Mouse (Mus musculus) hindbrain, postnatal 0 days (tissue): ENCODE results near the gene Pkp4. TPM values are rescaled to one million over a fixed set of nuclear protein-coding genes. Genes with fewer than 3 reads are reported as not detected.

Source experiments
- ATAC-seq: fragments of 200-750 bp; cut with Nextera tagmentation; 2 replicates; pipeline ENCODE4 v1.8.0; 2017; ENCODE audit warnings: mild to moderate bottlenecking, moderate TSS enrichment, moderate library complexity
- DNase-seq: peaks from one replicate; pipeline ENCODE4 v3.0.0-alpha.2; 2015; ENCODE audit warnings: low spot score
- H3K27ac ChIP-seq: fragments of 300-500 bp; sonication (generic); 2 replicates; pipeline ENCODE4 v1.5.1; 2014; ENCODE audit warnings: mild to moderate bottlenecking
- H3K27me3 ChIP-seq: fragments of 300-500 bp; sonication (generic); 2 replicates; pipeline ENCODE4 v1.6.1; 2014; ENCODE audit warnings: low read length, mixed read lengths; ENCODE audit not compliant: insufficient read depth
- H3K36me3 ChIP-seq: fragments of 300-500 bp; sonication (generic); 2 replicates; pipeline ENCODE4 v1.6.1; 2014; ENCODE audit warnings: low read length, mixed read lengths; ENCODE audit not compliant: insufficient read depth
- H3K4me1 ChIP-seq: fragments of 300-500 bp; sonication (generic); 2 replicates; pipeline ENCODE4 v1.6.1; 2014; ENCODE audit warnings: antibody characterized with exemption, low read length, mixed read lengths; ENCODE audit not compliant: insufficient read depth
- H3K4me2 ChIP-seq: fragments of 300-500 bp; sonication (generic); 2 replicates; pipeline ENCODE4 v1.6.1; 2014; ENCODE audit warnings: low read depth, mild to moderate bottlenecking, low read length, moderate library complexity, mixed read lengths
- H3K4me3 ChIP-seq: fragments of 300-500 bp; sonication (generic); 2 replicates; pipeline ENCODE4 v1.5.1; 2014; ENCODE audit warnings: low read length
- H3K9ac ChIP-seq: fragments of 300-500 bp; sonication (generic); replicated peaks from 2 replicates; pipeline ENCODE4 v1.6.1; 2014; ENCODE audit warnings: mild to moderate bottlenecking, low read length, moderate library complexity, mixed read lengths
- H3K9me3 ChIP-seq: fragments of 300-500 bp; sonication (generic); 2 replicates; pipeline ENCODE4 v1.6.1; 2016; ENCODE audit warnings: low read length, mixed read lengths
- CTCF ChIP-seq: IDR thresholded peaks from 2 replicates; pipeline ENCODE4 v1.5.1; 2016; ENCODE audit warnings: antibody characterized with exemption, control low read depth, low read depth
- WGBS: fragments of 180-500 bp; shearing (Covaris S2); extraction: QIAGEN DNeasy Blood & Tissue Kit; methylation state at CpG from one replicate; pipeline ENCODE4 v1.1.7; 2014; 5-methylcytosine and 5-hydroxymethylcytosine counted together
- polyA plus RNA-seq: library from polyadenylated mRNA; unstranded; fragments of >200 nt; fragmentation: Nextera tagmentation; extraction: Ambion mirVana; gene quantifications from 2 replicates; pipeline ENCODE4 v1.2.1, GENCODE M21; 2015
- total RNA-seq: library from RNA; depleted of rRNA; stranded (reverse); fragments of >200 nt; gene quantifications from 2 replicates; pipeline ENCODE4 v1.2.3, GENCODE M21; 2014

Gene Pkp4
- total and polyA plus RNA-seq, 2 experiments from 2014 or later = 22.9 to 100 TPM

GRCm38 (mm10) chr2:59318631-59319030 is 158.0 kb downstream of the Pkp4 start:
- H3K9ac ChIP-seq = no peak overlapping the region
- no peaks in the 10 kb centered on the region for H3K27me3 ChIP-seq
- peaks cover 27% of the 10 kb centered on the region for H3K36me3 ChIP-seq
- no peak overlapping the region for H3K4me2 ChIP-seq
- no peak overlapping the region for H3K27ac ChIP-seq
- no peak for ATAC-seq
- 96% methylated on average over 1 of the region's 1 CpGs for WGBS
- DNase-seq = no peak
- peaks cover 7% of the 10 kb centered on the region for H3K9me3 ChIP-seq
- peak; percentile 39 for TF ChIP-seq CTCF
- H3K4me1 ChIP-seq = no peaks in the 10 kb centered on the region
- no peak overlapping the region for H3K4me3 ChIP-seq

- no peaks in the 10 kb centered on the region for H3K4me1 ChIP-seq
- H3K4me3 ChIP-seq = no peak overlapping the region
- DNase-seq (no peak), ATAC-seq (no peak)
- H3K36me3 ChIP-seq = no peaks in the 10 kb centered on the region
- WGBS = 90% methylated on average over 5 of the region's 5 CpGs
- H3K9ac ChIP-seq = no peak overlapping the region
- H3K27ac ChIP-seq = no peak overlapping the region
- H3K4me2 ChIP-seq = no peak overlapping the region
- H3K27me3 ChIP-seq = no peaks in the 10 kb centered on the region
- H3K9me3 ChIP-seq = no peaks in the 10 kb centered on the region
- no peak for TF ChIP-seq CTCF
These were observed 167.3 kb downstream of the Pkp4 start for GRCm38 (mm10) chr2:59327946-59328345.

- WGBS = 75% methylated on average over 9 of the region's 9 CpGs
- no peak overlapping the region for H3K4me2 ChIP-seq
- H3K4me3 ChIP-seq = no peak overlapping the region
- ATAC-seq = no peak
- no peak for TF ChIP-seq CTCF
- H3K36me3 ChIP-seq = peaks cover 4% of the 10 kb centered on the region; the same call in 1 of the 2 replicates
- H3K9me3 ChIP-seq = no peaks in the 10 kb centered on the region
- no peak for DNase-seq
- H3K27me3 ChIP-seq = no peaks in the 10 kb centered on the region
- peak overlapping the region; percentile 29; the same call in 1 of the 2 replicates for H3K27ac ChIP-seq
- H3K4me1 ChIP-seq = no peaks in the 10 kb centered on the region
- H3K9ac ChIP-seq = no peak overlapping the region
These were observed 170.4 kb downstream of the Pkp4 start for GRCm38 (mm10) chr2:59331093-59331492.

GRCm38 (mm10) chr2:59332523-59332922 is 171.9 kb downstream of the Pkp4 start:
- TF ChIP-seq CTCF = no peak
- Histone ChIP-seq H3K36me3 (peaks cover 8% of the 10 kb centered on the region; the same call in 1 of the 2 replicates), H3K4me1 (no peaks in the 10 kb centered on the region), H3K4me3 (no peak overlapping the region), H3K27ac (no peak overlapping the region), H3K4me2 (no peak overlapping the region), H3K27me3 (no peaks in the 10 kb centered on the region), H3K9me3 (no peaks in the 10 kb centered on the region), H3K9ac (no peak overlapping the region)
- 56% methylated on average over 4 of the region's 4 CpGs for WGBS
- ATAC-seq (peak; percentile 32; the same call in 1 of the 2 replicates), DNase-seq (no peak)

GRCm38 (mm10) chr2:59338501-59338900 is 177.9 kb downstream of the Pkp4 start:
- Histone ChIP-seq H3K27ac (no peak overlapping the region), H3K27me3 (no peaks in the 10 kb centered on the region), H3K9me3 (no peaks in the 10 kb centered on the region), H3K4me3 (no peak overlapping the region), H3K9ac (no peak overlapping the region), H3K4me1 (no peaks in the 10 kb centered on the region), H3K4me2 (no peak overlapping the region), H3K36me3 (peaks cover 36% of the 10 kb centered on the region)
- no peak for ATAC-seq
- no peak for TF ChIP-seq CTCF
- 77% methylated on average over 11 of the region's 11 CpGs for WGBS
- no peak for DNase-seq

- no peaks in the 10 kb centered on the region for H3K9me3 ChIP-seq
- H3K27me3 ChIP-seq = no peaks in the 10 kb centered on the region
- DNase-seq (no peak), ATAC-seq (no peak)
- peaks cover 33% of the 10 kb centered on the region for H3K36me3 ChIP-seq
- no peak overlapping the region for H3K27ac ChIP-seq
- H3K4me2 ChIP-seq = no peak overlapping the region
- no peaks in the 10 kb centered on the region for H3K4me1 ChIP-seq
- H3K4me3 ChIP-seq = no peak overlapping the region
- no peak overlapping the region for H3K9ac ChIP-seq
- no peak for TF ChIP-seq CTCF
- 82% methylated on average over 8 of the region's 8 CpGs for WGBS
These were observed 178.3 kb downstream of the Pkp4 start for GRCm38 (mm10) chr2:59338926-59339325.

- Histone ChIP-seq H3K4me2 (no peak overlapping the region), H3K27me3 (no peaks in the 10 kb centered on the region), H3K36me3 (peaks cover 41% of the 10 kb centered on the region), H3K27ac (no peak overlapping the region), H3K4me3 (no peak overlapping the region), H3K9ac (no peak overlapping the region), H3K4me1 (no peaks in the 10 kb centered on the region), H3K9me3 (no peaks in the 10 kb centered on the region)
- DNase-seq (no peak), ATAC-seq (no peak)
- 88% methylated on average over 5 of the region's 5 CpGs for WGBS
- TF ChIP-seq CTCF = no peak
These were observed 179.3 kb downstream of the Pkp4 start for GRCm38 (mm10) chr2:59339776-59340539.
